Mouse (Mus musculus): ENCODE data around the gene Cox20.

Cox20 gene

DNA sequence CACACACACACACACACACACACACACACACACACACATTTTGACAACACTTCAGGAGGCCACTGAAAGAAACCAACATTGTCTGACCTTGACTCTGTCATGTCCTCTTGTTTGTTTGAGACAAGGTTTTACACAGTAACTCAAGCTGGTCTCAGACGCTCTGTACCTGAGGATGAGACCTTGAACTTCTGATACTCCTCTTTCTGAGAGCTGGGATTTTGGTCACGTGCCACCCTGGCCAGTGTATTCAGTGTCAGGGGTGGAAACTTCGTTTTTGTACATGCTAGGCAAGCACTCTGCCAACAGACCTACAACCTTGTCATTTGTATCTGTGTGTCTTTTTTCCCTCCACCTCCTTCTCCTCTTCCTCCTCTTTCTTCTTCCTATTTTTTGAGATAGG, 35.6 kb downstream of the Cox20 start:
- no peak for DNase-seq (ENCODE audit: low read depth)

DNA sequence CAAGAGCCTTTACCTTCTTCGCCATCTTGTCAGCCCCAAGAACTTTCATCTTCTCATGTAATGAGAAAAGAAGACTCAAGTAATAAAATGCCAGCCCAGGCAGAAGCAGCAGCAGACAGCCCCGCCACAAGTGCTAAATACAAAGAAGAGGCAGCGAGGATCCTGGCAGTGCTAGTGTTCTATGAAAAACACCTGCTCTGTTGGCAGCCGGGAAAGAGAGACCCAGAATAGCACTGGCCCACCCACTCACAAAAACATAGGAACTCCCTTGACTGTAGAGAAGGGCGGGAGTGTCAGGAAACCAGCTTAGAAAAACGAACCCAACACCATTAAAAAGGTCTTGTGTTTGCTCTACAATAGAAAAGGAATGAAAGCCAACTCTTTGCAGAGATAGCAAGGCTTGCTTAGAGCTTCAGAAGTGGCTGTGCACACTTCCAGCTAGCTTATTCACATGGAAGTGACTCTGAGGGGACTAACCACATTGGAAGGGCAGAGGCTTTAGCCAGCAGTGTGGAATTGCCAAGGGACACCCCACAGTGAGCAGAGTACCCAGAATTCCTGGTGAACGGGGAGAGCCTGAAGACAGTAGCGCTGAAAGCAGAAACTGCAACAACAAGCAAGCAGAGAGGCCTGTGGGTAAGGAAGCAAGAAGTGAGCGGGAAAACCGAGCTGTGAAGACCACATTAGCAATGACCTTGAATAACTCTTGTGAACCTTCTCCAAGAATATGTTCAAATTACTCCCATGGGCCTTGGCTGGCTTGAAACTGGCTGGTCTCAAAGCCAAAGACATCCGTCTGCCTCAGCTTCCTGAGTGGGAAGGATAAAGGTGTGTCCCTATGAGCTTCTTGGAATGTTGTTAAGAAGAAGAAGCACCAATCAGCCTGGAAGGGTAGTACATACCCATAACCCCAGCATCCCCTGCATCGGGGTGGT, 39.1 kb downstream of the Cox20 start:
- peak; percentile 14 for DNase-seq (ENCODE audit: low read depth)

DNA sequence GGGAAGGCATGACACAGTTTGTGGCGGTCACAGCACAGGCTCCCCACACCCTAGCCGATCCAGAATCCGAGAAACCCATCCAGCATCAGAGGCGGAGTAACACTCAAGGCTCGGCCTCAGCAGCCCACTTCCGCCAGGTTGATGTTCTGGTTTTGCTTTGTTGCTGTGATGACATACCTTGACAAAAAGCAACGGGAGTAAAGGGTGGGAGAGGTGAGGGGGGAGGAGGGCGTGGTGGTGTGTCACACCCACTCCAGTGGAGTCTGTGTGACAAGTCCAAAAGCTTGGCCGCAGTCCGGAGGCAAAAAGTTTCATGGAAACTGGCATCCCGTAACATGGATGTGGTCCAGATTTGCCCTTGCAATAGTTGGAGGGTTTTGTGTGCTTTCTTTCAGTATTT, 41.3 kb downstream of the Cox20 start:
- DNase-seq (ENCODE audit: low read depth) = no peak

DNA sequence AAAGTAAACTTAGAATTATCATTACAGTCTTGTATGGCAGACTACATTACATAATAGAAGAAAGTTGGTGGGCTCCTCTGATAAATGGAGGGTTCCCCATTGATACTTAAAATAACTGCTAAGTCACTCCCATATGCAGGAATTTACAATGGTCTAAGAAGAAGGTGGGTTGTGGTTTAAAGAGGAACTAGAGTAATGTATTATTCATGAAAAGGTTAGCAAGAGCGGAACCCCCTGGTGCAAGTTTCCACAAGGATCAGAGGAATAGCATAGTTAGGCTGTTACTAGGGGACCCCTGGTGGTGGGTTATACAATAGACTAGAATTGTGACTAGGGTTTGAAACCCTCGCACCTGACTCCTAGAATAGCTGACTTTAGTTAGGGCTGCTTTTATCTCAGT, 41.8 kb downstream of the Cox20 start:
- peak; percentile 19 for DNase-seq (ENCODE audit: low read depth)

DNA sequence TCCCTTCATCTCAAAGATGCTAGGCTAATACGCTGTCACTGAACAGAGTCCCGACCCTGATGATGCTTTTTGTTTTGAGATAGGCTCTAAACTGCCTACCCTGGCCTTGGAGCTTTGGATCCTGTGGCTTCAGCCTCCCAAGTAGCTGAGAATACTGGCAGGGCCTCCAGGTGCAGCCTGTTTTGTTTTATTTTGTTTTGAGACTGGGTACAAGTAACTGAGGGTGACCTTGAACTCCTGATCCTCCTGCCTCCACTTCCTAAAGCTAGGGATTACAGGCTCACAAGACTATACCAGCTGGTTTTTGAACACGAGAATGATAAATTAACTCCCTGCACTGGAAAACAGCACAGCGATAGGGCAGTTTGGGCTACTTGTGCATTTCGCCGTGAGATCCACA, 46.2 kb downstream of the Cox20 start:
- DNase-seq (ENCODE audit: low read depth) = no peak

DNA sequence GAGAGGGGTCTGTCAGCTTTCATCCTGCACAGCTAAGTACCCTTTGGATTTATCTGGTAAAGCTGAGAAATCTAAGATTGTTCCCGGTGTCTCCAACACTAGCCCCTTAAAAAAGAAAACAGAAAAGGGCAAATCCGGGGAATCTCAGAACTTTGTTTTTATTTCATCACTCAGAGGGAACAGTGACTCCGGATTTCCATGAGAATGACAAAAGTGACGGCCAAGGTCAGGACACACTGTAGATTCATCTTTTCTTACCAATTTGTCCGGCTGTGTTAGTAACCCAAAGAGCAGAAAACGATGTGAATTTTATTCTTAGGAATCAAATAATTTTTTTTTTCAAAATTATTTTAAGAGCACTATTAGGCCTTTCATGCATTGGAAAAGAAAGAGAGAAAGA, 49.2 kb downstream of the Cox20 start:
- DNase-seq (ENCODE audit: low read depth) = no peak

DNA sequence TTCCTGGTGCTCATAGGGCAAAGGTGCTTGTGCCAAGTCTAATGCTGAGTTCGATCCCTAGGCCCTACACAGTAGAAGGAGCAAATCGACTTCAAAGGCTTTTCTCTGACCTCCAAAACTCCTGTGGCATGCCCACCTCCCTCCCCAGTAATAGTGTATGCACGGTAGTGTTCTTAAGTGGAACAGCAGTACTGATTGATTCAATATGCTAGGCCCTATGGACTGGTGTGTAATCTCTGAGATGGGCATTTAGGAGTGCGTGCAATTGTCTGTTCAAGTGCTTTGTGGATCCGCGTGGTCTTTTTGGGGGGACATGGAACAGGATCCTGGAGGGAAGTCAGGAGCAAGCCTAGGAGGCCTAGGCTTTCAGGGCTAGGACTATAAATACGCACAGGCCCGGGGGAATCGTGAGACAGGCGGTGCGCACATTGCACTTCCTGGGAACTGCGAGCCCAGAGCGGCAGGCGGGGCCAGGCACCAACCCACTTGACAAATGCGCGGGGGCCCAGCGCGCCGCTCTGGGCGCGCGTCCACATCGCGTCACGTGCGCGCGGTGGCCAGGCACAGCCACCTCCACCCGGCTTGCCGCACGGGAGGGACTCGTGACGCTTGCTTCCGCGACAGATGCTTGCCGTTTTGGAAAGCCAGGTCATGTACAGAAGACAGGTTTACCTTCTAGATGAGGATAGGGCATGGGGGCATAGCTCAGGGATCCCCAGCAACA, 49.8 kb downstream of the Cox20 start:
- DNase-seq (ENCODE audit: low read depth) = peak; percentile 93

DNA sequence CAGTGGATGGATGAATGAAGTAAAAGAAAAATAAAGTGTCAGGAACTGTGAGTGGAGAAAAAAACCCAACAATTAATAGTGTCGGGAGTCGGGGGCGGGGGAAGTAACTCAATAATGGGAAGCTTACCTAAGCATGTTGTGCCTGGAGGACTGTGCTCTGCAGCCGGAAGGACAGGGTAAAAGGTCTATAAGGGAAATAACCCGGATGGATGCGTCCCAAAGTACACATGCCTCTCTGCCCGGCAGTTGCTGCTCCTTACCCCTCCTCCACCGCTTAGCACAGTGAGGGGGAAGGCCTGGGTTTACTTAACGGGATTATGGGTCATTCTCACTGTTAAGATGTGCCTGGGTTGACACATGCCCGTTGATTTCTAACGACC, 50.3 kb downstream of the Cox20 start:
- DNase-seq (ENCODE audit: low read depth) = peak; percentile 71
